Mouse (Mus musculus): ENCODE data around the gene Phf19. TPM values are rescaled to one million over a fixed set of nuclear protein-coding genes. Genes with fewer than 3 reads are reported as not detected.

Gene Phf19
- polyA plus RNA-seq, 1 experiment from 2014 or later = 4.6 TPM

DNA sequence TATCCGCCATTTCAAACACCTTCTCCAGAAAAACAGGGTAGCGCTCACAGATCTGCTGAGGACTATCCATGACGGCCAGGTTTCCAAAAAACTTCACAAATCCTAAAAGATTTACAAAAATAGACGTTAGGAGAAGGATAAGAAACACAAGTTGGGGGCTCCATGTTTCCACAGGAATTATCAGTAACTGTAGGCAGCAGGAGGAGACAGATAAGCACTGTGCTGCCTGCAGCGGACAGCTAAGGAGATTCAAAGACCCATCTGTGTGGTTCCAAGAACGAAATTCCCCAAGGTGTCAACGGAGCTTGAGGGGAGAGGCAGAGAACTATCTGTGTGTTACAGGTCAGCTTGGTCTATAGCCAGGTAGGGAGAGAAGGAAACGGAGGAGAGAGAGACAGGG, 56.1 kb downstream of the Phf19 start:
- Histone ChIP-seq H3K4me2 (ENCODE audit: low read depth, low read length) (no peak overlapping the region), H3K27me3 (ENCODE audit: control insufficient read depth, insufficient read depth, low read depth, low read length) (no peaks in the 10 kb centered on the region), H3K9me3 (ENCODE audit: control insufficient read depth, low read length) (no peaks in the 10 kb centered on the region), H3K36me3 (ENCODE audit: control insufficient read depth, insufficient read depth, low read length) (peaks cover 54% of the 10 kb centered on the region), H3K4me3 (ENCODE audit: low read length) (no peak overlapping the region), H3K4me1 (replicated peaks; ENCODE audit: control insufficient read depth, insufficient read depth, low read length) (no peaks in the 10 kb centered on the region), H3K9ac (ENCODE audit: low read length) (no peak overlapping the region), H3K27ac (ENCODE audit: low read length) (no peak overlapping the region)
- WGBS = 88% methylated on average over 8 of the region's 8 CpGs
- no peak for ATAC-seq (ENCODE audit: low read depth)

DNA sequence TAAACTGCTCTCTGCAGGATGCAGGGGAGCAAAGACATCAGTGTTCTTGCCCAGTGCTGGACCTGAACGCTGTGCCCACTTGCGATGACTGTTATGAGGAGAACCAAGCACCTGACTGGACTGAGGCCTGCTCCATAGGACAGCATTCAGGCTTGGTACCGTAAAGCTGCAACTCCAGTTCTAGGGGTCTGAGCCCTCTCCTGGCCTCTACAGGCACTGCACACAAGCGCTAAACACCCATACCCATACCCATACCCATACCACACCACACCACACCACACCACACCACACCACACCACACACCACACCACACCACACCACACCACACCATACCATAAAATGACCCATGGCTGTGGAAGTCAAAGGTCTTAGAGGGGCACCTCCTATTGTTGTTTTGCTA, 58.6 kb downstream of the Phf19 start:
- H3K27me3 ChIP-seq (ENCODE audit: control insufficient read depth, insufficient read depth, low read depth, low read length) = no peaks in the 10 kb centered on the region
- peaks cover 62% of the 10 kb centered on the region for H3K36me3 ChIP-seq (ENCODE audit: control insufficient read depth, insufficient read depth, low read length)
- H3K27ac ChIP-seq (ENCODE audit: low read length) = no peak overlapping the region
- whole genome bisulfite sequencing = 86% methylated on average over 4 of the region's 4 CpGs
- no peak overlapping the region for H3K4me3 ChIP-seq (ENCODE audit: low read length)
- no peaks in the 10 kb centered on the region for H3K4me1 ChIP-seq (replicated peaks; ENCODE audit: control insufficient read depth, insufficient read depth, low read length)
- H3K4me2 ChIP-seq (ENCODE audit: low read depth, low read length) = no peak overlapping the region
- no peak overlapping the region for H3K9ac ChIP-seq (ENCODE audit: low read length)
- no peaks in the 10 kb centered on the region for H3K9me3 ChIP-seq (ENCODE audit: control insufficient read depth, low read length)
- no peak for ATAC-seq (ENCODE audit: low read depth)

GRCm38 (mm10) chr2:34847702-34848101, 66.1 kb downstream of the Phf19 start:
- 88% methylated on average over 1 of the region's 1 CpGs for WGBS
- ATAC-seq (ENCODE audit: low read depth) = no peak
- H3K36me3 ChIP-seq (ENCODE audit: control insufficient read depth, insufficient read depth, low read length) = peaks cover 16% of the 10 kb centered on the region
- H3K4me3 ChIP-seq (ENCODE audit: low read length) = no peak overlapping the region
- H3K27me3 ChIP-seq (ENCODE audit: control insufficient read depth, insufficient read depth, low read depth, low read length) = no peaks in the 10 kb centered on the region
- no peak overlapping the region for H3K9ac ChIP-seq (ENCODE audit: low read length)
- no peak overlapping the region for H3K4me2 ChIP-seq (ENCODE audit: low read depth, low read length)
- H3K9me3 ChIP-seq (ENCODE audit: control insufficient read depth, low read length) = no peaks in the 10 kb centered on the region
- no peaks in the 10 kb centered on the region for H3K4me1 ChIP-seq (replicated peaks; ENCODE audit: control insufficient read depth, insufficient read depth, low read length)
- no peak overlapping the region for H3K27ac ChIP-seq (ENCODE audit: low read length)

Other genes with a start within 250 kb of the Phf19 start
- gene Gapvd1, start 158.8 kb downstream of the Phf19 start, polyA plus RNA-seq (2015; fragmentation: Nextera tagmentation; extraction: Ambion mirVana) = 78.3 and 86.3 TPM in 2 replicates
- 940 and 945 TPM in 2 replicates for gene Hspa5, start 142.1 kb downstream of the Phf19 start, polyA plus RNA-seq (2015; fragmentation: Nextera tagmentation; extraction: Ambion mirVana)
- gene Rabepk, start 114.1 kb downstream of the Phf19 start, polyA plus RNA-seq (2015; fragmentation: Nextera tagmentation; extraction: Ambion mirVana) = 35.4 and 36.3 TPM in 2 replicates
- gene Fbxw2, start 87.7 kb downstream of the Phf19 start, polyA plus RNA-seq (2015; fragmentation: Nextera tagmentation; extraction: Ambion mirVana) = 81.8 and 89.5 TPM in 2 replicates
- not detected in 2 replicates for gene Gm34653, start 81.0 kb downstream of the Phf19 start, polyA plus RNA-seq (2015; fragmentation: Nextera tagmentation; extraction: Ambion mirVana)
- 0.65 and 1.0 TPM in 2 replicates for gene Cutal, start 39.6 kb downstream of the Phf19 start, polyA plus RNA-seq (2015; fragmentation: Nextera tagmentation; extraction: Ambion mirVana)
- 104 and 106 TPM in 2 replicates for gene Psmd5, start 39.1 kb downstream of the Phf19 start, polyA plus RNA-seq (2015; fragmentation: Nextera tagmentation; extraction: Ambion mirVana)
- 4.3 and 4.7 TPM in 2 replicates for gene Traf1, start 47.7 kb upstream of the Phf19 start, polyA plus RNA-seq (2015; fragmentation: Nextera tagmentation; extraction: Ambion mirVana)
- gene Hc, start 147.4 kb upstream of the Phf19 start, polyA plus RNA-seq (2015; fragmentation: Nextera tagmentation; extraction: Ambion mirVana) = 2.4 and 4.2 TPM in 2 replicates
- gene AI182371, start 187.5 kb upstream of the Phf19 start, polyA plus RNA-seq (2015; fragmentation: Nextera tagmentation; extraction: Ambion mirVana) = 0.65 and 1.2 TPM in 2 replicates
- gene Cntrl, start 195.5 kb upstream of the Phf19 start, polyA plus RNA-seq (2015; fragmentation: Nextera tagmentation; extraction: Ambion mirVana) = 23.7 and 26.2 TPM in 2 replicates

Data from lung, embryonic 16.5 days (tissue).